Mouse (Mus musculus): ENCODE measurements around the gene Ctnnal1.

Gene Ctnnal1

GRCm38 (mm10) chr4:56864016-56864415 lies 972 bp downstream of the Ctnnal1 start:
- in situ Hi-C loops (cut with MboI, MseI): no loop called here

DNA sequence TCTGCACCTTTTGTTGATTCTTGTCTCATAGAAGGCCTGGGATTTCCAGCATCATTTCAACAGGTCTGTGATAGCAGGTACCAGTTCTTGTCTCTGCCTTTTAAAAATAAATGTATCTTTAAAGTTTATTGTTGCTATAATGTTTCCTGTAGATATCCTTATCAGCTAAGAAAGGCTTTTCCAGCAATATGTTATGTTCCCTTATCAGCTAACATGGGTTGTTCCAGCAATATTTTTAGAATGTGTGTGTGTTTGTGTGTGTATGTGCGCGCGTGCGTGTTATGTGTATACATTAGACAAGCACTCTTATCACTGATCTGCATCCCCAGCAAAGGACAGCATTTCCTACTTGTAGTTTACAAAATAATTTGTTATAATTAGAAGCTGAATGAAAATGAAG lies 3.4 kb downstream of the Ctnnal1 start:
- in situ Hi-C loops (cut with MboI, MseI): no loop called here

GRCm38 (mm10) chr4:56858733-56859132 lies 6.3 kb downstream of the Ctnnal1 start:
- in situ Hi-C loops (cut with MboI, MseI): no loop called here

GRCm38 (mm10) chr4:56856371-56856949 lies 8.5 kb downstream of the Ctnnal1 start:
- in situ Hi-C loops (cut with MboI, MseI): no loop called here

GRCm38 (mm10) chr4:56855935-56856334 lies 9.1 kb downstream of the Ctnnal1 start:
- in situ Hi-C loops (cut with MboI, MseI): no loop called here

DNA sequence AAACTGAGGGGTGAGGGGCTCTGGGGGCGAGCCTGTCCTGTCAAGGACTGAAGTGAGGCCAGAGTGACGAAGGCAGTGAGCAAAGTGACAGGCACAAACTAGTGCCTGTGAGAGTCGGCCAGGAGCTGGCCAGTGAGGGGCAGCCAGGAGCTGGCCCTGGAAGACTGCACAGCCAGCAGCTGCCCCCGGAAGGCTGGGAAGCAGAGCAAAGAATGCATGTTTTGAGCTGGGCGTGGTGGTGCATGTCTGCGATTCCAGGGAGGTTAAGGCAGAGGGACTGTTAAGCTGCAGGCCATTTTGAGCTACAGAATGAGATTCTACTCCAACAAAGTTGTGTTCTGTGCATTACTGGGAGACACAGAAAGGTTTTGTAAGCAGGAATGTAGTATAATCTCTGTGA lies 14.3 kb downstream of the Ctnnal1 start:
- in situ Hi-C loops (cut with MboI, MseI): no loop called here

- in situ Hi-C loops (cut with MboI, MseI): loop anchor here (5.0 kb wide), 1 partner anchor 36 kb away; no protein-coding TSS in a partner anchor
Measured at GRCm38 (mm10) chr4:56848044-56848443, 16.9 kb downstream of the Ctnnal1 start.

DNA sequence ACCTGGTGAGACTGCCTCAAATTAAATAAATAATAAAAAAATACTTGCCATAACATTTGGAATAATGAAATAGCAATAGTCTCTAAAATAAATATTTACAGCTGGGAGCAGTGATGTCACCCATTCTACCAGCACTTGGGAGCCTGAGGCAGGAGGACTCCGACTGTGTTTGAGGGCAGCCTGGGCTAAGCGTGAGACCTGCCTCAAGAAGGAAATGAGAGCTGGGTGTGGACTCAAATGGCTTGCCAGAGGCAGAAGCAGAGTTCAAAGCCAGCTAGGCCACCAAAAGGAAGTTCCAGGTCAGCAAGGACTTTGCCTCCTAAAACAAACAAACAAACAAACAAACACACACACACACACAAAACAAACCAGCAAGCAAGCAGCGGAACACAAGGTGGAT lies 17.6 kb downstream of the Ctnnal1 start:
- in situ Hi-C loops (cut with MboI, MseI): loop anchor here (5.0 kb wide), 1 partner anchor 35 kb away; no protein-coding TSS in a partner anchor

DNA sequence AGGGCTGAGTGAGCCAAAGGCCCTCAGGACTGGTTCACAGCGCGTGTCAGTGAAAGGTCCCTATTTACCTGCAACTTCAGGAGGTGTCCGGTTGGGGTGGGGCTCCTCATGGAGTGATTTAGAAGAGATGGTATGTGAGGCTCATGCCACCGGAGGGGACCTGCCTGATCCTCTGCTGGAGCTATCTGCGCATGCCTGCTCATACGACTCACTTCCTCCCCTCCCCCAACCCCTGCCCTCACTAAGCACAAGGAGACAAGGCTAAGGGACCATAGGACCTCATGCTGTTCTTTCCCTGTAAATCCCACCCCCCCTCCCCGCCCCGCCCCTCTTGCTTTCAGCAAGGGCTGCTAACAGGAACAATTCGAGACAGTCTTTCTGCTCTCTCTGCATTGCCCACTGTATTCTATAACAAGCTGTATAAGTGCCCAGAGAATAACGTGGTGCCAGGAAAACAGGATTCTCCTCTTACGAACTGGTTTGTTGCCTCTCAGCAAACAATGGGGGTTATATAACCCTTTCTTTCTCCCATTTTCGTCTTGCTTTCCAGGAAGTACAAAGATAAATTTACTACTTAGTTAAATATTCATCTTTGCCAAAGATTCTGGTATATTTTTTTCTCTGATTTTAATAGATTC lies 19.0 kb downstream of the Ctnnal1 start:
- in situ Hi-C loops (cut with MboI, MseI): loop anchor here (5.0 kb wide), 1 partner anchor 34 kb away; no protein-coding TSS in a partner anchor

DNA sequence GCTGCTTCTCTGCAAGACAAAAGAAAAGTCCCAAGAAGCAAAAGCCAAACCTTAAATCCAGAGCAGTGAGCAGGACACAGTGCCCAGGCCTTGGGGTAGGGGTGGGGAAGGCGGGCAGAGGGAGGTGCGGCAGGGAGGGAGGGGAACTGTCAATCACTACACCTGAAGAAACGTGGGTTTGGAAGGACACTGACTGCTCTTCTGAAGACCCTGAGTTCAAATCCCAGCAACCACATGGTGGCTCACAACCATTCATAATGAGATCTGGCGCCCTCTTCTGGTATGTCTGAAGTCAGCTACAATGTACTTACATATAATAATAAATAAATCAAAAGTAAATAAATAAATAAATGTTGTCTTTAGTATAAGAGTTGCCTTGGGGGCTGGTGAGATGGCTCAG lies 20.1 kb downstream of the Ctnnal1 start:
- in situ Hi-C loops (cut with MboI, MseI): loop anchor here (5.0 kb wide), 1 partner anchor 33 kb away; no protein-coding TSS in a partner anchor

DNA sequence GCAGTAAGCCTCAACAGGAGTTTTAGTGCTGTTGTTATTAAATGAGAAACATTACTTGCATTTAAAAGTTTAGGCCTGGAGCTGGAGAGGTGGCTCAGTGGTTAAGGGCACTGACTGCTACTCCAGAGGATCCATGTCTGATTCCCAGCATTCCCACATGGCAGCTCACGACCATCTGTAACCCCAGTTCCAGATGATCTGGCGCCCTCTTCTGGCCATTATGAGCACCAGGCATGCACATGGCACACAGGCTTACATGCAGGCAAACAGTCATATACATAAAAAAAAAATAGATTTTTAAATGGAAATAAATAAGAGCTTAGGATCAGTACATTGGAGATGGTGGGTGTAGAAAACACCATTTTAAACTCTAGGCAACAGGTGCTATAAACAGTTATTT lies 21.0 kb downstream of the Ctnnal1 start:
- in situ Hi-C loops (cut with MboI, MseI): no loop called here

- in situ Hi-C loops (cut with MboI, MseI): no loop called here
Measured at GRCm38 (mm10) chr4:56842501-56842900, 22.5 kb downstream of the Ctnnal1 start.

DNA sequence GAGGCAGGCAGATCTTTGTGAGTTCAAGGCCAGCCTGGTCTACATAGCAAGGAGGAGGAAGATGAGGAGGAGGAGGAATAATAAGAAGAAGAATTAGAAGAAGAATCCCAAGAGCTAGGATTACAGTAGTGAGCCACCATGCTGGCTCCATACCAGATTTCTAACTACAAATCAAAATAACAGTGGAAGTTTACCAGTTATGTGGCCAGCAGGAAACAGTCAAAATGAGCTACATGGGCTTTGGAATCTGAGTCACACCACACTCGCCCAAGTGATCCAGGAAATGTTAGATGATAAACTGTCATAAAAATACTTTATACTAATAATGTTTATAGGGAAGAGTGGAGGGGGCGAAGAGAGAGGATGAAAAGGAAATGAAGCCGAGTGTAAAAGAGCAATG lies 24.7 kb downstream of the Ctnnal1 start:
- in situ Hi-C loops (cut with MboI, MseI): no loop called here

GRCm38 (mm10) chr4:56837661-56838060 lies 27.3 kb downstream of the Ctnnal1 start:
- in situ Hi-C loops (cut with MboI, MseI): no loop called here

DNA sequence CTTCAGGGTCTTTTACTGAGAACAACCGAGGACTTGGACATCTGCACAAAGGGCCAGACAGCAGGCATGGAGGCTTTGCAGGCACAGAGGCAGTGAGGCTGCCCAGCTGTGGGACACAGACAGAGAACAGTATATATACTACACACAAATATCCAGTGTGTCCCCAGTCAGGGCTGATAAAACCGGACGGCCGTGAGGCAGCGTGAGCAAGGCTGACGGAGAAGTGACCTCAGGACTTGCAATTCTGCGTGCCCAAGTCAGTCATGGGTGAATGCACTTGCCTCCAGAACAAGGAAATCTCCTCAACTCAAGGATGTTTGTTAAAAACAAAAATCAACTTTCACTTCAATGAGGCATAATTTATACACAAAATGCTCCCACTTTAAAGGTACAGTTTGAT lies 33.0 kb downstream of the Ctnnal1 start:
- in situ Hi-C loops (cut with MboI, MseI): no loop called here

- in situ Hi-C loops (cut with MboI, MseI): no loop called here
Measured at GRCm38 (mm10) chr4:56831013-56831609, 33.9 kb downstream of the Ctnnal1 start.

- in situ Hi-C loops (cut with MboI, MseI): no loop called here
Measured at GRCm38 (mm10) chr4:56829511-56829921, 35.5 kb downstream of the Ctnnal1 start.

- in situ Hi-C loops (cut with MboI, MseI): no loop called here
Measured at GRCm38 (mm10) chr4:56828932-56829331, 36.1 kb downstream of the Ctnnal1 start.

GRCm38 (mm10) chr4:56824231-56824630 lies 40.8 kb downstream of the Ctnnal1 start:
- in situ Hi-C loops (cut with MboI, MseI): no loop called here

- in situ Hi-C loops (cut with MboI, MseI): no loop called here
Measured at GRCm38 (mm10) chr4:56820017-56820550, 44.9 kb downstream of the Ctnnal1 start.

GRCm38 (mm10) chr4:56815131-56815530 lies 49.9 kb downstream of the Ctnnal1 start:
- in situ Hi-C loops (cut with MboI, MseI): no loop called here

GRCm38 (mm10) chr4:56812096-56812495 lies 52.9 kb downstream of the Ctnnal1 start:
- in situ Hi-C loops (cut with MboI, MseI): loop anchor here (5.0 kb wide), 1 partner anchor 35 kb away; no protein-coding TSS in a partner anchor

DNA sequence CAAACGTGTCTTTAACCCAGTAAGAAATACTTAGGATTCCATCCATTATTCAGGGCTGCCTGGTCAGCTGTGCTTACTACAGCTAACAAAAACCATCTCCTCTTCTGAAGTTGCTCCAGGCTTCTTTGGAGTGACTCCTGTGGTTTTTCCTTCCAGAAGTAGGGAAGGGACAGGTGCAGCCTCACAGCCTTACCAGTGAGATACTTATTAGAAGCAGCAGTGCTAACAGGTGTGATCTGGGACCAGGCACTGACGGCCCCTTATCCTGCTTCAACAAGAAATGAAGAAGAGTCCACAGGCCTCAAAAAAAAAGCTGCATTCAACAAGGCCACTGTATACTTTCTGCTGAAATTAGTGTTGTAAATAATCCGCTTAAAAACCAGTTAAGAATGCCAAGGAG lies 53.3 kb downstream of the Ctnnal1 start:
- in situ Hi-C loops (cut with MboI, MseI): loop anchor here (5.0 kb wide), 1 partner anchor 36 kb away; no protein-coding TSS in a partner anchor

All from T-helper 2 cell (primary cell).